In the genomic region with DNA sequence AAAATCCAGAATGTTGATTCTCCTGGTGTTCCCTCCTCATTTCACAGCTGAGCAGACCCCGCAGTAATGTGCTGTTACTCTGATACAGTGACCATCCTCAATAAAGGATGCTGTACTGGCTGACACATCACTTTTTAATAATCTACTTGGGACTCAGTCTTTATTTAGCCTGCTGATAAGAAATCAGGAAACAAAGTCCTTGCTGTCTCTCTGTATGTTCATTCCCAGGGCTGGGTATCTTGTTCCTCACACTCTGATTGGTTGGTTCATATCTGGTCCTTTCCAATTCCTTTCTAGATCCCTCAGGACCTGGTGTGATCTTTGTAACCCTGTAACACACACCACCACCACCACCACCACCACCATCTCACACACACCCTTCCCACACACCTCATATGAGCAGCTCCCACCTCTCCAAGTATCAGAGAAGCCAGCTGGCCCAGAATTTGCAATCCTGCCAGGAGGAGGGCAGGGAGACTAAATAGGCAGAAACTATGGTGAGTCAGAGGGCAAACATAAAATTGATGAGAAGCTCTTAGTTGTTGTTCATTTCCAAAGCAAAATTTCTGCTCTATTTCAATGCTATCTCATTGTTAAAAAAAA, we compare ENCODE assay signal across 36 mouse cellular contexts. TPM values are rescaled to one million over a fixed set of nuclear protein-coding genes. Genes with fewer than 3 reads are reported as not detected.
DNase-seq lines count a peak whose midpoint lies in the region; ATAC-seq and TF ChIP-seq lines count a peak whose summit lies in the region.
"Had no signal": no experiment of that assay in that cellular context is flagged by ENCODE, and none has a peak within 500 bp of the region (broad histone marks: within the 10 kb centered on the region; RNA-seq: fewer than 3 reads in every experiment).

No protein-coding gene starts in this region.

- peak in 1 of 2 experiments; percentile 16; a peak in 1 of 4 replicates for TF ChIP-seq POLR2A in MEL (IDR thresholded peaks at IDR 0.05; ENCODE audit: control insufficient read depth in 1 of 2, insufficient read depth in 1 of 2, low read depth in 1 of 2, low read length in 2 of 2, poor library complexity in 1 of 2)
- TF ChIP-seq POLR2A in embryonic fibroblast, embryonic 13.5 days (IDR thresholded peaks at IDR 0.05; ENCODE audit: low read depth, low read length) = no peak

- peak overlapping the region; percentile 39; the same call in 1 of the 2 replicates for H3K27ac ChIP-seq in MEL (ENCODE audit: control insufficient read depth, low read depth, low read length)
- H3K27ac ChIP-seq in embryonic fibroblast, embryonic 13.5 days (ENCODE audit: insufficient read depth, low read length) = peak overlapping the region; percentile 97; the same call in 1 of the 2 replicates
- H3K27ac ChIP-seq: embryonic facial prominence, embryonic 10.5 days; embryonic facial prominence, embryonic 15.5 days; forebrain, embryonic 15.5 days; heart, embryonic 10.5 days; hindbrain, embryonic 13.5 days; kidney, embryonic 15.5 days; left cerebral cortex, adult 2 months; limb, embryonic 12.5 days; liver, embryonic 15.5 days; neural tube, embryonic 12.5 days; stomach, postnatal 0 days had no signal

- H3K9me3 ChIP-seq in MEL (replicated peaks; ENCODE audit: insufficient read depth, low read length) = no peaks in the 10 kb centered on the region
- H3K9me3 ChIP-seq: embryonic facial prominence, embryonic 10.5 days; embryonic facial prominence, embryonic 15.5 days; forebrain, embryonic 15.5 days; heart, embryonic 10.5 days; heart, embryonic 15.5 days; hindbrain, embryonic 13.5 days; kidney, embryonic 15.5 days; limb, embryonic 12.5 days; liver, embryonic 15.5 days; lung, embryonic 15.5 days; neural tube, embryonic 12.5 days had no signal

- no peak overlapping the region; the same call in 1 of the 2 replicates for H3K9ac ChIP-seq in MEL (ENCODE audit: control insufficient read depth, low read depth, low read length, poor library complexity, severe bottlenecking)
- H3K9ac ChIP-seq: embryonic facial prominence, embryonic 15.5 days; forebrain, embryonic 15.5 days; heart, embryonic 15.5 days; hindbrain, embryonic 13.5 days; kidney, embryonic 15.5 days; limb, embryonic 12.5 days; liver, embryonic 15.5 days; lung, embryonic 15.5 days; neural tube, embryonic 12.5 days had no signal

- no peak for TF ChIP-seq CTCF in MEL (IDR thresholded peaks at IDR 0.05 in 2 of 3, conservative IDR thresholded peaks at IDR 0.05 in 1 of 3; ENCODE audit: control insufficient read depth in 1 of 3, insufficient read depth in 1 of 3, low read depth in 2 of 3, low read length in 3 of 3, poor library complexity in 1 of 3, severe bottlenecking in 1 of 3)
- no peak for TF ChIP-seq CTCF in embryonic fibroblast, embryonic 13.5 days (IDR thresholded peaks at IDR 0.05; ENCODE audit: borderline replicate concordance, insufficient read depth, low read length)

- no peaks in the 10 kb centered on the region for H3K27me3 ChIP-seq in MEL (ENCODE audit: control insufficient read depth in 1 of 2, insufficient read depth in 2 of 2, low read length in 2 of 2)
- H3K27me3 ChIP-seq: embryonic facial prominence, embryonic 15.5 days; forebrain, embryonic 15.5 days; heart, embryonic 15.5 days; hindbrain, embryonic 13.5 days; kidney, embryonic 15.5 days; limb, embryonic 12.5 days; liver, embryonic 15.5 days; lung, embryonic 15.5 days; neural tube, embryonic 12.5 days; Patski had no signal

- peak in 1 of 2 experiments; percentile 43; a peak in 3 of 4 replicates for TF ChIP-seq EP300 in MEL (IDR thresholded peaks at IDR 0.05; ENCODE audit: low read depth in 1 of 2, low read length in 2 of 2)

- no peak for TF ChIP-seq RAD21 in MEL (IDR thresholded peaks at IDR 0.05; ENCODE audit: low read depth, low read length)

- H3K4me1 ChIP-seq in MEL (ENCODE audit: control insufficient read depth in 1 of 2, insufficient read depth in 2 of 2, low read length in 2 of 2) = peaks cover 28 to 56% of the 10 kb centered on the region in 2 experiments
- H3K4me1 ChIP-seq in embryonic fibroblast, embryonic 13.5 days (ENCODE audit: control insufficient read depth, insufficient read depth, low read length) = peaks cover 12% of the 10 kb centered on the region
- H3K4me1 ChIP-seq: embryonic facial prominence, embryonic 10.5 days; embryonic facial prominence, embryonic 15.5 days; forebrain, embryonic 15.5 days; hindbrain, embryonic 13.5 days; kidney, embryonic 15.5 days; limb, embryonic 12.5 days; neural tube, embryonic 12.5 days had no signal

- H3K4me3 ChIP-seq in MEL (ENCODE audit: control insufficient read depth in 1 of 2, insufficient read depth in 1 of 2, low read depth in 2 of 2, low read length in 2 of 2) = no peak overlapping the region
- no peak overlapping the region for H3K4me3 ChIP-seq in embryonic fibroblast, embryonic 13.5 days (ENCODE audit: insufficient read depth, low read length)
- H3K4me3 ChIP-seq: embryonic facial prominence, embryonic 10.5 days; embryonic facial prominence, embryonic 15.5 days; forebrain, embryonic 15.5 days; heart, embryonic 10.5 days; heart, embryonic 15.5 days; hindbrain, embryonic 13.5 days; kidney, embryonic 15.5 days; left cerebral cortex, adult 2 months; limb, embryonic 12.5 days; liver, embryonic 15.5 days; lung, embryonic 15.5 days; neural tube, embryonic 12.5 days had no signal

- ATAC-seq in erythroblast, adult 5-6 weeks (replicated peaks; ENCODE audit: low FRiP score, poor library complexity, severe bottlenecking) = no peak
- ATAC-seq: forebrain, embryonic 15.5 days; midbrain, embryonic 16.5 days; Patski had no signal

- no peaks in the 10 kb centered on the region for H3K79me2 ChIP-seq in MEL (ENCODE audit: control insufficient read depth, insufficient read depth, low read length, poor library complexity)

- H3K36me3 ChIP-seq in MEL (ENCODE audit: control insufficient read depth in 1 of 2, insufficient read depth in 2 of 2, low read length in 2 of 2) = peaks cover 0 to 49% of the 10 kb centered on the region in 2 experiments; a peak in 2 of 4 replicates
- H3K36me3 ChIP-seq: embryonic facial prominence, embryonic 10.5 days; embryonic facial prominence, embryonic 15.5 days; forebrain, embryonic 15.5 days; heart, embryonic 10.5 days; heart, embryonic 15.5 days; hindbrain, embryonic 13.5 days; kidney, embryonic 15.5 days; limb, embryonic 12.5 days; liver, embryonic 15.5 days; lung, embryonic 15.5 days; neural tube, embryonic 12.5 days had no signal

- DNase-seq in adrenal gland, postnatal 36 days = peak; percentile 48 to 60
- DNase-seq in adrenal gland, adult 8-10 months = no peak
- DNase-seq in MEL (ENCODE audit: low read depth, low spot score) = peak; percentile 58
- no peak for DNase-seq in layer of hippocampus, postnatal 25 days (ENCODE audit: extremely low spot score in 1 of 2, low spot score in 1 of 2)
- DNase-seq in heart, postnatal 4 days = no peak
- DNase-seq: cerebellum, adult 11 months; gastrocnemius, postnatal 25 days; heart, adult 11 months; heart, postnatal 36 days; kidney, adult 18-20 months; kidney, postnatal 25 days; lung, postnatal 36 days; right cerebral cortex, adult 18-20 months; thymus, adult 18-20 months; thymus, postnatal 4 days had no signal

TF ChIP-seq in MEL, 35 proteins besides CTCF, POLR2A, EP300 and RAD21:
- TF ChIP-seq GATA1 (IDR thresholded peaks at IDR 0.05; ENCODE audit: low read depth, low read length) (peak; percentile 88), RCOR1 (IDR thresholded peaks at IDR 0.05; ENCODE audit: low read depth, low read length) (peak; percentile 49), SIN3A (IDR thresholded peaks at IDR 0.05; ENCODE audit: low read length) (peak; percentile 42; the same call in 1 of the 2 replicates), HCFC1 (IDR thresholded peaks at IDR 0.05; ENCODE audit: low read depth, low read length) (no peak), ETS1 (IDR thresholded peaks at IDR 0.05; ENCODE audit: low read depth, low read length) (peak; percentile 60), MAX (IDR thresholded peaks at IDR 0.05; ENCODE audit: low read length) (no peak), MEF2A (IDR thresholded peaks at IDR 0.05; ENCODE audit: extremely low read depth, insufficient replicate concordance, low read depth, low read length, poor library complexity, severe bottlenecking) (peak; percentile 89; the same call in 1 of the 2 replicates), CHD1 (IDR thresholded peaks at IDR 0.05; ENCODE audit: low read depth, low read length) (no peak), TBP (IDR thresholded peaks at IDR 0.05; ENCODE audit: low read depth, low read length) (0 out of 2 replicates have a peak, but pooled peaks have one; percentile 51), TCF12 (IDR thresholded peaks at IDR 0.05; ENCODE audit: low read depth, low read length) (peak; percentile 27; the same call in 1 of the 2 replicates)
TF ChIP-seq in MEL: peak in this region for 7.

RNA-seq across cellular contexts. Expression of gene Muc13, which starts 18.0 kb away (rescaled TPM):
- not detected for total RNA-seq in adrenal gland, postnatal 36 days (2021)
- under 1 TPM in 1 of 4 experiments, not detected in 3; 0.09 TPM for total RNA-seq in adrenal gland, adult 8-10 months (2022)
- 59.5 and 60.4 TPM in 2 replicates for total RNA-seq in MEL (2012; rRNA removed)
- polyA plus RNA-seq in MEL (2012; ENCODE audit: insufficient read depth in 1 of 2, insufficient read length in 2 of 2, low read depth in 1 of 2, low replicate concordance in 2 of 2, missing spikeins in 1 of 2) = 100 to 1,000 TPM in 1 of 2 experiments, not detected in 1; 129 TPM
- not detected in 2 replicates for polyA plus RNA-seq in embryonic fibroblast, embryonic 13.5 days (2011; ENCODE audit: insufficient read length, low read depth, missing spikeins)
- total RNA-seq in layer of hippocampus, postnatal 25 days (2021) = not detected
- under 1 TPM; 0.12 to 0.20 TPM for total RNA-seq in heart, postnatal 4 days (2021)
- 7.9 and 9.2 TPM in 2 replicates for total RNA-seq in erythroblast, adult 5-6 weeks (2015; ENCODE audit: low replicate concordance)
- total RNA-seq in erythroblast, adult 5-6 weeks (2017; ENCODE audit: low replicate concordance) = 4.4 and 6.6 TPM in 2 replicates
- total RNA-seq: CH12.LX; gastrocnemius, adult 18-20 months; gastrocnemius, postnatal 25 days; layer of hippocampus, adult 18-20 months; liver, adult 2 months had no signal
- polyA plus RNA-seq: forebrain, embryonic 15.5 days; hindbrain, embryonic 13.5 days; midbrain, embryonic 16.5 days; Patski had no signal

RNA-seq across cellular contexts. Expression of gene Itgb5, which starts 53.6 kb away (rescaled TPM):
- 100 to 1,000 TPM; 178 to 230 TPM for total RNA-seq in adrenal gland, postnatal 36 days (2021)
- 100 to 1,000 TPM; 230 to 292 (median 261) TPM for total RNA-seq in adrenal gland, adult 8-10 months (2022)
- 0.16 and 0.27 TPM in 2 replicates for total RNA-seq in MEL (2012; rRNA removed)
- under 1 TPM in 1 of 2 experiments, not detected in 1; 0.58 TPM for polyA plus RNA-seq in MEL (2012; ENCODE audit: insufficient read depth in 1 of 2, insufficient read length in 2 of 2, low read depth in 1 of 2, low replicate concordance in 2 of 2, missing spikeins in 1 of 2)
- 330 and 348 TPM in 2 replicates for polyA plus RNA-seq in embryonic fibroblast, embryonic 13.5 days (2011; ENCODE audit: insufficient read length, low read depth, missing spikeins)
- total RNA-seq in layer of hippocampus, postnatal 25 days (2021) = 10 to 100 TPM; 38.7 to 42.3 TPM
- 10 to 100 TPM; 70.1 to 76.9 TPM for total RNA-seq in heart, postnatal 4 days (2021)
- total RNA-seq in erythroblast, adult 5-6 weeks (2015; ENCODE audit: low replicate concordance) = 4.6 and 25.6 TPM in 2 replicates
- 2.2 and 8.2 TPM in 2 replicates for total RNA-seq in erythroblast, adult 5-6 weeks (2017; ENCODE audit: low replicate concordance)

Comparison
In these comparisons a context has a peak if more than half of its experiments do, and no peak if none do; other contexts are left out.
1. DNase-seq: peak in adrenal gland, postnatal 36 days (2 of 2) and MEL (single experiment); none in adrenal gland, adult 8-10 months (single experiment), layer of hippocampus, postnatal 25 days (0 of 2) and heart, postnatal 4 days (single experiment).
2. RNA of gene Muc13, which starts 18.0 kb away (total RNA-seq): 59.5 to 60.4 TPM in MEL and 4.4 to 9.2 TPM in erythroblast, adult 5-6 weeks; 0.12 to 0.20 TPM in heart, postnatal 4 days, not detected in layer of hippocampus, postnatal 25 days, 0.09 TPM in adrenal gland, adult 8-10 months and not detected in adrenal gland, postnatal 36 days; every median in the first group is over 4 times any median in the second.